Mouse (Mus musculus) kidney, embryonic 15.5 days (tissue): Measurements from ENCODE around the gene Tle3. TPM values are rescaled to one million over a fixed set of nuclear protein-coding genes. Genes with fewer than 3 reads are reported as not detected.

ENCODE experiments used
- ATAC-seq: fragments of 200-750 bp; cut with Nextera tagmentation; replicated peaks from 2 replicates; pipeline ENCODE4 v1.8.0; 2017; ENCODE audit warnings: moderate TSS enrichment; ENCODE audit not compliant: low FRiP score
- H3K27ac ChIP-seq: fragments of 300-500 bp; sonication (generic); 2 replicates; pipeline ENCODE4 v1.5.1; 2015; ENCODE audit warnings: mild to moderate bottlenecking, inconsistent platforms
- H3K27me3 ChIP-seq: fragments of 300-500 bp; sonication (generic); 2 replicates; pipeline ENCODE4 v1.6.1; 2015; ENCODE audit warnings: inconsistent platforms
- H3K36me3 ChIP-seq: fragments of 300-500 bp; sonication (generic); 2 replicates; pipeline ENCODE4 v1.6.1; 2015; ENCODE audit warnings: inconsistent platforms
- H3K4me1 ChIP-seq: fragments of 300-500 bp; sonication (generic); 2 replicates; pipeline ENCODE4 v1.6.1; 2015; ENCODE audit warnings: inconsistent platforms
- H3K4me2 ChIP-seq: fragments of 300-500 bp; sonication (generic); 2 replicates; pipeline ENCODE4 v1.6.1; 2015; ENCODE audit warnings: moderate library complexity, mild to moderate bottlenecking, inconsistent platforms
- H3K4me3 ChIP-seq: fragments of 300-500 bp; sonication (generic); replicated peaks from 2 replicates; pipeline ENCODE4 v1.5.1; 2015; ENCODE audit warnings: mild to moderate bottlenecking, inconsistent platforms
- H3K9ac ChIP-seq: fragments of 300-500 bp; sonication (generic); 2 replicates; pipeline ENCODE4 v1.6.1; 2015; ENCODE audit warnings: mild to moderate bottlenecking, inconsistent platforms
- H3K9me3 ChIP-seq: fragments of 300-500 bp; sonication (generic); replicated peaks from 2 replicates; pipeline ENCODE4 v1.6.1; 2016; ENCODE audit warnings: inconsistent platforms
- WGBS: fragments of 180-500 bp; shearing (Covaris S2); methylation state at CpG from one replicate; pipeline ENCODE4 v1.1.7; 2015; ENCODE audit warnings: mixed read lengths; 5-methylcytosine and 5-hydroxymethylcytosine counted together
- polyA plus RNA-seq: library from polyadenylated mRNA; unstranded; fragments of >200 nt; fragmentation: Nextera tagmentation; extraction: Ambion mirVana; gene quantifications from 2 replicates; pipeline ENCODE4 v1.2.1, GENCODE M21; 2015

Tle3 gene
- polyA plus RNA-seq, 1 experiment from 2014 or later, result 30.9 TPM

DNA sequence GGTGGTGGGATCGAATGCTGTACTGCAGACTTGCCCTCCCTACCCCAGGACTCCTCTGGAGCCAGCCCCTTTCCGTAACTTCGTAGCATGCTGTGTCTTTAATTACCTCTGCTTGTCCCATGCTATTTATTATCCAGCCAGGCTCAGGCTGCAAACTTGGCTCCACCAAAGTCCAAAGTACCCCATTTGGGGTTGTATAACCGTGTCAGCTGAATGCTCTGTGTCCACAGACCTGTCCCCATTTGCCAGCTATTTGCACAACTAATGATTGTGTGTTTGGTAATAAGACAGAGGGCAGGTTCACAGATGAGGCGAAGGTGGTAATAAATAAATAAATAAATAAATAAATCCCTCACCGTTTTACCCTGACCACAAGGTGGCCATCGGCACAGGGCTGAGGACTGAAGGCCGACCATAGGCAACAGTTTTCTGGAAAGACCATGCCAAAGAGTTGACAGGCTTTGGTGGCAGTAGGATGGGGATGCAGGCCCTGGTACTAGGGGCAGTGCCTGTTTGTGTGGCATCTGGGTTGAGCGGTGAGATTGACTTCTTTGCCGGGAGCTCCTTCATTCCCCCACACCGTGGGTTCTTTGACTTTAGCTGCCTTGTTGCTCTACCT, 7.0 kb downstream of the Tle3 start:
- WGBS, result 57% methylated on average over 11 of the region's 11 CpGs
- Histone ChIP-seq H3K27ac (no peak overlapping the region), H3K4me1 (peaks cover 86% of the 10 kb centered on the region), H3K36me3 (peaks cover 55% of the 10 kb centered on the region), H3K4me2 (no peak overlapping the region), H3K9me3 (no peaks in the 10 kb centered on the region), H3K9ac (no peak overlapping the region), H3K4me3 (no peak overlapping the region), H3K27me3 (peaks cover 8% of the 10 kb centered on the region; the same call in 1 of the 2 replicates)
- no peak for ATAC-seq

DNA sequence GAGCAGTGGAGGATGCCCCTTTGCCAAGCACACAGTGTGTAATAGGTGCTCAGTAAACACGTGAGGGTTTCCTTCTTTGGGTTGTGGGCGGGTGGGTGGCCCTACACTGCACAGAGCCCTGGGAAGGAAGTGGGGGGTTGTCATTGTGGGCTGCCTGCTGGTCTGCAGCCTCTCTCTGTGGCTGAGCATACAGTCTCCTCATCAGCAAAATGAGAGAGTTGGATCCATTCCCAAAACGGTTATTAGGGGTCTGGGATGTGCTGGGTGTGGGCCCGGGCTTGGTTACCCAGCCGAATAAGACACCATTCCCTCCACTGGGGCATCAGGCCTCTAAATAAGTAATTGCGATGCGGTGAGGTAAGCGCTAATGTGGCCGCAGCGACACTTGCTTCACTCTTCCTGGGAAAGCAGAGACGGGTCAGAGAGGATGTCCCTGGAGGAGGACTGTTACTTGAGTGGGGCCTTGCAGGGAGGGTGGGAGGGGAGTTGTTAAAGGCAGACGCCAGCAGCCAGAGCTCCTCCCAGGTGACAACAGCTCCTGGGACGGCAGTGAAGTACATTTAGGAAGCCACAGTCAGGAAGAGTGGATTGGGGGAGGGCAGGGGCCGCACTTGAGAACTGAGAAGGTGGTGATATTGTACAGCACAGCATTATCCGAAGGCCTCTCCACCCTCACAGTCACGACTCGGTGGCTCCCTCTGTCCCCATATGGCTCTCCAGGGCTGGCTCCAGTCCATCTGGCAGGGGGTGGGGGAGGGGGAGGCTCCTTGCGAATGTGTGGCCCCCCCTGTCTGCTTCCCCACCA, 8.3 kb downstream of the Tle3 start:
- H3K4me2 ChIP-seq, result peak overlapping the region; percentile 23
- no peaks in the 10 kb centered on the region for H3K9me3 ChIP-seq
- H3K9ac ChIP-seq, result no peak overlapping the region
- peaks cover 55% of the 10 kb centered on the region for H3K36me3 ChIP-seq
- H3K27me3 ChIP-seq, result peaks cover 8% of the 10 kb centered on the region; the same call in 1 of the 2 replicates
- H3K27ac ChIP-seq, result peak overlapping the region; percentile 30; the same call in 1 of the 2 replicates
- peaks cover 87% of the 10 kb centered on the region for H3K4me1 ChIP-seq
- ATAC-seq, result peak; percentile 47; the same call in 1 of the 2 replicates
- 21% methylated on average over 18 of the region's 18 CpGs for WGBS
- no peak overlapping the region for H3K4me3 ChIP-seq

GRCm38 (mm10) chr9:61381063-61381408, 8.9 kb downstream of the Tle3 start:
- H3K27me3 ChIP-seq, result peaks cover 8% of the 10 kb centered on the region; the same call in 1 of the 2 replicates
- 55% methylated on average over 2 of the region's 2 CpGs for WGBS
- H3K9ac ChIP-seq, result no peak overlapping the region
- no peak overlapping the region for H3K27ac ChIP-seq
- no peak overlapping the region for H3K4me3 ChIP-seq
- ATAC-seq, result no peak
- no peaks in the 10 kb centered on the region for H3K9me3 ChIP-seq
- H3K4me2 ChIP-seq, result 0 out of 2 replicates have a peak overlapping the region, but pooled peaks have one; percentile 23
- H3K4me1 ChIP-seq, result peaks cover 87% of the 10 kb centered on the region
- peaks cover 49% of the 10 kb centered on the region for H3K36me3 ChIP-seq

- H3K27ac ChIP-seq, result no peak overlapping the region
- H3K9ac ChIP-seq, result no peak overlapping the region
- H3K27me3 ChIP-seq, result peaks cover 8% of the 10 kb centered on the region; the same call in 1 of the 2 replicates
- H3K4me2 ChIP-seq, result no peak overlapping the region
- 95% methylated on average over 3 of the region's 3 CpGs for WGBS
- peaks cover 86% of the 10 kb centered on the region for H3K4me1 ChIP-seq
- no peak overlapping the region for H3K4me3 ChIP-seq
- no peak for ATAC-seq
- H3K36me3 ChIP-seq, result peaks cover 48% of the 10 kb centered on the region
- H3K9me3 ChIP-seq, result no peaks in the 10 kb centered on the region
Observed at GRCm38 (mm10) chr9:61381445-61381844, 9.3 kb downstream of the Tle3 start.

- no peak overlapping the region for H3K27ac ChIP-seq
- 63% methylated on average over 8 of the region's 8 CpGs for WGBS
Observed at GRCm38 (mm10) chr9:61382595-61383186, 10.5 kb downstream of the Tle3 start.

GRCm38 (mm10) chr9:61384101-61384500, 11.9 kb downstream of the Tle3 start:
- Histone ChIP-seq H3K27ac (no peak overlapping the region), H3K9me3 (no peaks in the 10 kb centered on the region), H3K27me3 (peaks cover 8% of the 10 kb centered on the region; the same call in 1 of the 2 replicates), H3K9ac (no peak overlapping the region), H3K36me3 (peaks cover 51% of the 10 kb centered on the region), H3K4me1 (peaks cover 84% of the 10 kb centered on the region), H3K4me2 (no peak overlapping the region), H3K4me3 (no peak overlapping the region)
- WGBS, result 64% methylated on average over 6 of the region's 6 CpGs
- no peak for ATAC-seq

More at GRCm38 (mm10) chr9:61382595-61383186, 10.5 kb downstream of the Tle3 start:
- no peak for ATAC-seq
- Histone ChIP-seq H3K36me3 (peaks cover 52% of the 10 kb centered on the region), H3K9me3 (no peaks in the 10 kb centered on the region), H3K9ac (no peak overlapping the region), H3K4me3 (no peak overlapping the region), H3K27me3 (peaks cover 8% of the 10 kb centered on the region; the same call in 1 of the 2 replicates), H3K4me1 (peaks cover 84% of the 10 kb centered on the region), H3K4me2 (no peak overlapping the region)

- ATAC-seq, result no peak
- peaks cover 84% of the 10 kb centered on the region for H3K4me1 ChIP-seq
- H3K27me3 ChIP-seq, result peaks cover 8% of the 10 kb centered on the region; the same call in 1 of the 2 replicates
- H3K9me3 ChIP-seq, result no peaks in the 10 kb centered on the region
- H3K4me3 ChIP-seq, result no peak overlapping the region
- peak overlapping the region; percentile 17 for H3K4me2 ChIP-seq
- H3K36me3 ChIP-seq, result peaks cover 46% of the 10 kb centered on the region
- WGBS, result 25% methylated on average over 16 of the region's 16 CpGs
- no peak overlapping the region for H3K27ac ChIP-seq
- no peak overlapping the region for H3K9ac ChIP-seq
Observed at GRCm38 (mm10) chr9:61384646-61385443, 12.7 kb downstream of the Tle3 start.

DNA sequence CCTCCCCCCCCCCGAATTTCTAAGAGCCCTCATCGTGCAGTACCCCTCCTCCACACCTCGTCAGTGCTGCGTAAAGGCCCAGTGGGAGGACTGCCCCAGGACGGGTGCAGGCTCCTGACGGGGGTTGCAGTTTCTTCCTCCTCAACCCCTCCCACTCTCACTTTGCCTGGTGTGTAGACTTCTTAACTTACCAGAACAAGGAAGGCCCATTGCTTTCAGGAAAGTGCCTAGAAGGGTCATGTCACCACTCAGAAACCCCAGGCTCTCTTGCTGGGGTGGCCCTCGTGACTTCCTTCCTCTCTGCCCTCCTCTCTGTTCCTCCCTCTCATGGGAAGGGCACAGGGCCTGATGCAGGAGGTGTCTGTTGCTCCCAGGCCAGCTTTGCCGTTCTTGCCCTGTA, 13.6 kb downstream of the Tle3 start:
- no peak overlapping the region for H3K4me3 ChIP-seq
- H3K36me3 ChIP-seq, result peaks cover 55% of the 10 kb centered on the region
- peaks cover 84% of the 10 kb centered on the region for H3K4me1 ChIP-seq
- 32% methylated on average over 8 of the region's 8 CpGs for WGBS
- H3K4me2 ChIP-seq, result 0 out of 2 replicates have a peak overlapping the region, but pooled peaks have one; percentile 2
- no peaks in the 10 kb centered on the region for H3K9me3 ChIP-seq
- H3K27ac ChIP-seq, result no peak overlapping the region
- H3K9ac ChIP-seq, result no peak overlapping the region
- ATAC-seq, result no peak
- H3K27me3 ChIP-seq, result peaks cover 8% of the 10 kb centered on the region; the same call in 1 of the 2 replicates

GRCm38 (mm10) chr9:61386314-61386713, 14.1 kb downstream of the Tle3 start:
- no peak overlapping the region for H3K27ac ChIP-seq
- peaks cover 60% of the 10 kb centered on the region for H3K36me3 ChIP-seq
- 72% methylated on average over 2 of the region's 2 CpGs for WGBS
- no peak overlapping the region for H3K4me2 ChIP-seq
- H3K4me3 ChIP-seq, result no peak overlapping the region
- H3K4me1 ChIP-seq, result peaks cover 87% of the 10 kb centered on the region
- H3K9ac ChIP-seq, result no peak overlapping the region
- peaks cover 8% of the 10 kb centered on the region; the same call in 1 of the 2 replicates for H3K27me3 ChIP-seq
- H3K9me3 ChIP-seq, result no peaks in the 10 kb centered on the region
- no peak for ATAC-seq

DNA sequence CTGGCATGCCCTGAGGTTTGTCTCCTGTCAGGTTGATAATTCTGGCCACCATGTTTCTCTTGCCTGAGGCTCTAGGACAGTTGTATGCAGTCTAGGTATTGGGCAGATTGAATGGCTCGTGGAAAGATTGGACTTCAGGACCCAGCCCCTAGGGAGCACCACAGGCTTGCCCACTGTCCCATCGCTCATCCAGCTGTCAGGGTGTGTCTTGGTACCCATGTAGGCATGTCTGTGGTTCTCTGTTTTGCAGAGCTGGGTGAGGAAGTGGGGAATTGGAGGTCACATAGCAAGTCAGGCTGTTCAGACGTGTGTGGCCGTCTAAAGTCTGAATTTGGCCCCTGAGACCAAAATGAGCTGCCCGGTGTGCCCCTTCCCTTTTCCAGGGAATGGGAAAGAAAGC, 15.6 kb downstream of the Tle3 start:
- WGBS, result 71% methylated on average over 5 of the region's 5 CpGs

GRCm38 (mm10) chr9:61388214-61388613, 16.0 kb downstream of the Tle3 start:
- Histone ChIP-seq H3K27ac (peak overlapping the region; percentile 43; the same call in 1 of the 2 replicates), H3K27me3 (0 out of 2 replicates have a peak, but pooled peaks cover 7% of the 10 kb centered on the region), H3K9me3 (no peaks in the 10 kb centered on the region), H3K4me2 (no peak overlapping the region), H3K4me1 (peaks cover 91% of the 10 kb centered on the region), H3K36me3 (peaks cover 54% of the 10 kb centered on the region), H3K9ac (no peak overlapping the region), H3K4me3 (no peak overlapping the region)
- ATAC-seq, result 0 out of 2 replicates have a peak, but pooled peaks have one; percentile 30
- WGBS, result 45% methylated on average over 12 of the region's 12 CpGs

More for the DNA sequence above, 15.6 kb downstream of the Tle3 start:
- ATAC-seq, result no peak
- Histone ChIP-seq H3K4me3 (no peak overlapping the region), H3K9ac (no peak overlapping the region), H3K4me1 (peaks cover 93% of the 10 kb centered on the region), H3K4me2 (no peak overlapping the region), H3K36me3 (peaks cover 54% of the 10 kb centered on the region), H3K9me3 (no peaks in the 10 kb centered on the region), H3K27me3 (0 out of 2 replicates have a peak, but pooled peaks cover 7% of the 10 kb centered on the region), H3K27ac (no peak overlapping the region)
